Mouse (Mus musculus) forebrain, postnatal 0 days (tissue): Measurements from ENCODE around the gene Ankrd49. TPM values are rescaled to one million over a fixed set of nuclear protein-coding genes. Genes with fewer than 3 reads are reported as not detected.
A peak's percentile ranks its signal among the peaks of the same experiment; 100 is the strongest.

ENCODE experiments used
- ATAC-seq: fragments of 200-750 bp; cut with Nextera tagmentation; 2 replicates; pipeline ENCODE4 v1.8.0; 2017; ENCODE audit warnings: mild to moderate bottlenecking, moderate library complexity
- DNase-seq: peaks from one replicate; pipeline ENCODE4 v3.0.0-alpha.2; 2015
- H3K27ac ChIP-seq: fragments of 300-500 bp; sonication (generic); 2 replicates; pipeline ENCODE4 v1.5.1; 2014; ENCODE audit warnings: low read depth, mild to moderate bottlenecking, antibody characterized with exemption, low read length, moderate library complexity, mixed read lengths
- H3K27me3 ChIP-seq: fragments of 300-500 bp; sonication (generic); 2 replicates; pipeline ENCODE4 v1.6.1; 2014; ENCODE audit warnings: mild to moderate bottlenecking, low read length, mixed read lengths; ENCODE audit not compliant: insufficient read depth
- H3K36me3 ChIP-seq: fragments of 300-500 bp; sonication (generic); 2 replicates; pipeline ENCODE4 v1.6.1; 2014; ENCODE audit warnings: mild to moderate bottlenecking, moderate library complexity; ENCODE audit not compliant: insufficient read depth
- H3K4me1 ChIP-seq: fragments of 300-500 bp; sonication (generic); 2 replicates; pipeline ENCODE4 v1.6.1; 2014; ENCODE audit warnings: antibody characterized with exemption; ENCODE audit not compliant: insufficient read depth
- H3K4me2 ChIP-seq: fragments of 300-500 bp; sonication (generic); 2 replicates; pipeline ENCODE4 v1.6.1; 2014; ENCODE audit warnings: low read depth, mild to moderate bottlenecking, moderate library complexity
- H3K4me3 ChIP-seq: fragments of 300-500 bp; sonication (generic); 2 replicates; pipeline ENCODE4 v1.5.1; 2014; ENCODE audit warnings: low read depth, low read length, mixed read lengths
- H3K9ac ChIP-seq: fragments of 300-500 bp; sonication (generic); 2 replicates; pipeline ENCODE4 v1.6.1; 2014; ENCODE audit warnings: mild to moderate bottlenecking
- H3K9me3 ChIP-seq: fragments of 300-500 bp; sonication (generic); 2 replicates; pipeline ENCODE4 v1.6.1; 2016; ENCODE audit warnings: low read length
- CTCF ChIP-seq: sonication (generic); IDR thresholded peaks from 2 replicates; pipeline ENCODE4 v1.5.1; 2016; ENCODE audit warnings: antibody characterized with exemption, control low read depth, low read depth
- WGBS: fragments of 180-500 bp; shearing (Covaris S2); extraction: QIAGEN DNeasy Blood & Tissue Kit; methylation state at CpG from one replicate; pipeline ENCODE4 v1.1.7; 2014; 5-methylcytosine and 5-hydroxymethylcytosine counted together
- polyA plus RNA-seq: library from polyadenylated mRNA; unstranded; fragments of >200 nt; fragmentation: Nextera tagmentation; extraction: Ambion mirVana; gene quantifications from 2 replicates; pipeline ENCODE4 v1.2.1, GENCODE M21; 2015
- total RNA-seq: library from RNA; depleted of rRNA; stranded (reverse); fragments of >200 nt; gene quantifications from 2 replicates; pipeline ENCODE4 v1.2.3, GENCODE M21; 2014

Ankrd49 gene
- total and polyA plus RNA-seq, 2 experiments from 2014 or later = 24.8 to 33.8 TPM

DNA sequence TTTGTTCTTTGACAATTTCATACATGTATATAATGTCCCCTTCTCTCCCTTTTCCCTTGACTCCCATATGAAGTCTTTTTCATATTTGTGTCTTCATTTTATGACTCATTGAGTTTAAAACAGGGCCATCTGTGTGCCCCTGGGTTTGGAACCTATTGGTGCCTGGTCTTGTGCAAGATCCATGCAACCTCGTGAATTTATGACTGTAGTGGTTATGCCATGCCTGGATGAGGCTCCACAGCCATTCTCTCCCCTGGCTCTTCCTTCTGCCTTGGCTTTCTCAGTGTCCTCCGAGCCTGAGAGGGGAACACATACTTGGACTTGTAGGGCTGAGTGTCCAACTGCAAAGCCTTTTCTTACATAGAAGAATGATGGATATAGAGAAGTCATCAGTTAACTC, 21.1 kb upstream of the Ankrd49 start:
- no peaks in the 10 kb centered on the region for H3K27me3 ChIP-seq
- no peaks in the 10 kb centered on the region for H3K9me3 ChIP-seq
- no peak for ATAC-seq
- 89% methylated on average over 2 of the region's 2 CpGs for WGBS
- no peak for TF ChIP-seq CTCF
- no peak overlapping the region for H3K9ac ChIP-seq
- H3K36me3 ChIP-seq = peaks cover 48% of the 10 kb centered on the region
- H3K4me2 ChIP-seq = no peak overlapping the region
- H3K4me1 ChIP-seq = no peaks in the 10 kb centered on the region
- H3K27ac ChIP-seq = no peak overlapping the region
- no peak overlapping the region for H3K4me3 ChIP-seq
- no peak for DNase-seq

DNA sequence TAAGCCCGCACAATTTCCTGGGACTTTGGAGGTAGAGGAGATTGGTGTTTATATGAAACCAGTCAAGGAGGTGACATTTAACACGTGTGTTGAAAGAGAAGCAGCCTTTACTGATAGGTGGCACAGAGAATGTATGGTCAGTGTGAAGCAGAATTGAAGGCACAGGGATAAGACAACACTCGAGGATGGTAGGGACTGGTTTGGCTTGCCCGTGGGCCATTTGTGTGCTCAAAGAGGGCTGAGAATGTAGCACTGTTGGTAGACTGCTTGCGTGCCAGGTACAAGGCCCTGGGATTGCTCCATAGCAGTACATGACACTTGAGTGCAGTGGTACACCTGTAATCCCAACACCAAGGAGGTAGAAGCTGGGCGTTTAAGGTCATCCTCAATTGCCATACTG, 2.7 kb upstream of the Ankrd49 start:
- ATAC-seq = no peak

DNA sequence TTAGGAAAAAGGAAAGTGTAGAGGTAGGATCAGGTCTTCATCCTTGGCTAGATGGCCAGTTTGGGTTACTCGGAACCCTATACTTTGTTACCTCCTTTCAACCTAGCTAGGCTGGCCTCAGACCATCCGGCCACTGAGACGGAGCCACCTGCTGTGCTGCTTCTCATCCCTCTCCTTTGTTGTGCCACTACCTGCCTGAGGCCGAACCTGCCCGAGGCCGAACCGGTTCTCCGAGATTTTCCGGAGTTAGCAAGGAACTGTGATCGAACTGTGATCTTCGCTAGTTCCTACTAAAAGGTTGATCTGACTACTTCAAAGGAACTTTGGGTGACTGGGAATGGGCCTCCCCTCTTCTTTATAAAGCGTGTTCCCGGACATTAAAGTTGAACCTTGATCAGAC, 6.3 kb downstream of the Ankrd49 start:
- no peak overlapping the region for H3K9ac ChIP-seq
- DNase-seq = no peak
- H3K4me3 ChIP-seq = no peak overlapping the region
- TF ChIP-seq CTCF = no peak
- no peak overlapping the region for H3K27ac ChIP-seq
- no peak for ATAC-seq
- H3K4me2 ChIP-seq = no peak overlapping the region
- no peaks in the 10 kb centered on the region for H3K9me3 ChIP-seq
- WGBS = 43% methylated on average over 13 of the region's 13 CpGs
- peaks cover 19% of the 10 kb centered on the region for H3K36me3 ChIP-seq
- no peaks in the 10 kb centered on the region for H3K4me1 ChIP-seq
- H3K27me3 ChIP-seq = no peaks in the 10 kb centered on the region

More for the DNA sequence above, 2.7 kb upstream of the Ankrd49 start:
- Histone ChIP-seq H3K4me1 (peaks cover 6% of the 10 kb centered on the region; the same call in 1 of the 2 replicates), H3K4me3 (no peak overlapping the region), H3K4me2 (no peak overlapping the region), H3K9me3 (no peaks in the 10 kb centered on the region), H3K27me3 (no peaks in the 10 kb centered on the region), H3K9ac (no peak overlapping the region), H3K36me3 (peaks cover 21% of the 10 kb centered on the region), H3K27ac (no peak overlapping the region)
- no peak for DNase-seq
- WGBS = 91% methylated on average over 6 of the region's 6 CpGs
- TF ChIP-seq CTCF = no peak

DNA sequence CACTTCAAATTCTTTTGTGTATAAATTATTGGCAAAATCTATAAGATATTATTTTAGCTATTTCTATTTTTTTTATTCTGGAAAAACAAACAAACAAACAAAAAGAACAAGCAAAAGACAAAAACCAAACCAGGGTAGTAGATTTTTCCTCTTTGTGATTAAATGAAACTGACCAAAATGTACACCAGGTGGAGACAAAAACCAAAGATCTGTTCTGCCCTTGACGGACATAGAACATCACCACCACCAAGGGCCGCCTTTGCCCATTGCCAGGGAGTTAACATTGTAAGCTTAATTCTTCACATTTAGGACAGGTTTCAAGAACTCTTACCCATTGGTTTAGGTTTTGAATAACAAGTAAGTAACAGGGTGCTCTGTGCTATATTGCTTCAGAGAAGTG, 10.8 kb downstream of the Ankrd49 start:
- no peak overlapping the region for H3K4me2 ChIP-seq
- H3K4me1 ChIP-seq = no peaks in the 10 kb centered on the region
- ATAC-seq (no peak), DNase-seq (no peak)
- no peak overlapping the region for H3K9ac ChIP-seq
- no peak overlapping the region for H3K4me3 ChIP-seq
- H3K27me3 ChIP-seq = no peaks in the 10 kb centered on the region
- peak; percentile 50 for TF ChIP-seq CTCF
- H3K36me3 ChIP-seq = no peaks in the 10 kb centered on the region
- H3K27ac ChIP-seq = no peak overlapping the region
- WGBS = 53% methylated on average over 2 of the region's 2 CpGs
- H3K9me3 ChIP-seq = no peaks in the 10 kb centered on the region

DNA sequence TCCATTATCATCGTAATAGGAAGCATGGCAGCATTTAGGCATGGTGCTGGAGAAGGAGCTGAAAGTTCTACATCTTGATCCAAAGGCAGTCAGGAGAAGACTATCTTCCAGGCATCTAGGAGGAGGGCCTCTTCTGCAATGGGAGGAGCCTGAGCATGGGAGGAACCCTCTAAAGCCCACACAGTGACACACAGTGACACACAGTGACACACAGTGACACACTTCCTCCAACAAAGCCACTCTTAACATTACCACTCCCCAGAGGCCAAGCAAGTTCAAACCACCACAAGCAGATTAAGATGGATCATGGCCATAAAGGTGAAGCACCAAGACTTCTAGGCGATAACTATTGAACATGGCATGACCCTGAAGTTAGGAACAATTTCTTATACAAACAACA, 12.6 kb downstream of the Ankrd49 start:
- Histone ChIP-seq H3K4me2 (no peak overlapping the region), H3K36me3 (no peaks in the 10 kb centered on the region), H3K4me3 (no peak overlapping the region), H3K27ac (no peak overlapping the region), H3K27me3 (no peaks in the 10 kb centered on the region), H3K9ac (no peak overlapping the region), H3K4me1 (no peaks in the 10 kb centered on the region), H3K9me3 (no peaks in the 10 kb centered on the region)
- no peak for TF ChIP-seq CTCF
- 90% methylated on average over 2 of the region's 2 CpGs for WGBS
- no peak for DNase-seq
- ATAC-seq = no peak

DNA sequence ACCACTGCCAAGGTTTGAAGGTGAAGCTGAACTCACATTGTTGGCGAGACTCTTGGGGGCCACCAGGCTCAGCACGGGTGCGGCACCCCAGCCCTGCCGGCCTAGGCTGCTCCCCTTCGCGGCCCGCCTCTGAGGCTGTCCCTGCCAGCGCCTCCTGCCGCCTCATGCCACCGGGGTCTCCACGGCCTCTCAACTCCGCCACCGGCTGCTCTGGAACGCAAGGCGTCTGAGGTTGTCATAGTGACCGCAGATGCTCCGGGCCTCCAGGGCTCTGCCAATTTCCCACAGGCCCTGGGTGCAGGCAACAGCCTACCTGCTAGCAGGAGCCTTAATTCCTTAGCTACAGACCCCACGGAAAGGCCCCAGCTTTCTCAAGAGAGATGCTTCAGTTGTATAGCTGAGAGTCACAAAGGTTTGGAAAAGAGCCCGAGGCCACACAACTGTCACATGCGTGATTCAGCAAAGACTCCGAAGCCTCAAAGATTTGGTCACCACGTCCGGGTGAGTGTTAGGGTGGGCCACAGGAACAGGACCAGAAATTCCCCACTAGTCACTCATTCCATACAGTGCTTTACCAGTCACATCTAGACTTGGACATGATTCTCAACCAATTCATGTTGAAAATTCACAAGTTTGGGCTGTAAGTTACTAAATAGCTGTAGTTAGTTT, 13.7 kb downstream of the Ankrd49 start, which contains the start of gene 1700012B09Rik:
Gene 1700012B09Rik (minus strand): TSS at position 228 of the 669 bp plus-strand sequence.
- H3K9ac ChIP-seq = no peak within 1 kb of the TSS
- H3K9me3 ChIP-seq = no peaks in the 10 kb centered on the region
- H3K27ac ChIP-seq = no peak within 1 kb of the TSS
- DNase-seq (no peak), ATAC-seq (peak; percentile 75)
- WGBS = 13% methylated on average over 23 of the region's 23 CpGs
- H3K36me3 ChIP-seq = no peaks in the 10 kb centered on the region
- H3K27me3 ChIP-seq = no peaks in the 10 kb centered on the region
- no peak within 1 kb of the TSS for H3K4me3 ChIP-seq
- peak within 1 kb of the TSS; percentile 10; the same call in 1 of the 2 replicates for H3K4me2 ChIP-seq
- no peaks in the 10 kb centered on the region for H3K4me1 ChIP-seq
- no peak for TF ChIP-seq CTCF

DNA sequence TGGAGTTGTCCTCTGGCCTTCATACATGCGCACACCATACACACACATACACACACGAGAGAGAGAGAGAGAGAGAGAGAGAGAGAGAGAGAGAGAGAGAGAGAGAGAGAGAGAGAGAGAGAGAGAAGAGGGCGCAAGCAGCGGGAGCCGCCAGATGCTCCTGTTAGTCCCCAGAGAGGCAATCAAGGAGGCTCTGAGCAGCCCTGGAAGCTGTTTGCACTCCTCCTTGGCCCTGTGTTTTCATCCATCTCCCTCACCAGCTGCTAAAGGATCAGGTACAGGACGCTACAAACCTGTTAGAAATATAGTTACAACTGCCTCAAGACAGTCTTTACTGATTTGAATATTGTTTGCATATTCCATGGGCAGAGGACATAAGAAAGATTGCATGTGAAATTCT, 14.8 kb downstream of the Ankrd49 start:
- no peak for TF ChIP-seq CTCF
- Histone ChIP-seq H3K9me3 (no peaks in the 10 kb centered on the region), H3K36me3 (no peaks in the 10 kb centered on the region), H3K9ac (no peak overlapping the region), H3K27me3 (no peaks in the 10 kb centered on the region), H3K27ac (no peak overlapping the region), H3K4me3 (no peak overlapping the region), H3K4me2 (no peak overlapping the region), H3K4me1 (no peaks in the 10 kb centered on the region)
- ATAC-seq (no peak), DNase-seq (no peak)
- 66% methylated on average over 6 of the region's 6 CpGs for WGBS
